Mouse (Mus musculus): Measurements from ENCODE around the gene Rasa3.

DNA sequence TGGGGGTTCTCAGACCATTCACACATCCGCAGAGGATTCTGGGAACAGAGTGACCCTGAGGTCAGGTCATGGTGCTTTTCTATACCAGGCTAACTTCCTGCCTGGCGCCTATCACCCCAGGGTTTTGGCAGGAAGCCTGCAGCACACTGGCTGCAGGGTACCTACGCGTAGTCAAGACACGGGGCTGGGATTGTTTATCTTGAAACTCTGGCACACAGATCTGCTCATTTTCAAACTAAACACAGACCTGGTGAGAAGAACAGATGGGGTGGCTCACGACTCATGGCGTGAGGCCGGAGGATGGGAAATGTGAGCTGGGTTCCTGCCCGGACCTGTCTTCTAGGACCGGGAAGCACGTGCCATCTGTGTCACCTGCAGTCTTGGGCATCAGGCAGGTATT, 52.5 kb downstream of the Rasa3 start:
- TF ChIP-seq POLR2AphosphoS2 (IDR thresholded peaks at IDR 0.05; ENCODE audit: insufficient read length, low read depth), result no peak
- TF ChIP-seq POLR2A (IDR thresholded peaks at IDR 0.05; ENCODE audit: insufficient read length, low read depth), result no peak
- peak in 1 of 3 experiments; percentile 0 for TF ChIP-seq MYOD1 (IDR thresholded peaks at IDR 0.05; ENCODE audit: control insufficient read depth in 1 of 3, insufficient read length in 2 of 3, low read depth in 2 of 3)
- TF ChIP-seq USF1 (IDR thresholded peaks at IDR 0.05; ENCODE audit: low read depth), result no peak
- TF ChIP-seq SRF (IDR thresholded peaks at IDR 0.05; ENCODE audit: control insufficient read depth, insufficient read length, low read depth), result no peak
- no peak for TF ChIP-seq E2F4 (IDR thresholded peaks at IDR 0.05; ENCODE audit: insufficient read depth)
